Mouse (Mus musculus): ENCODE data around the gene Hist1h4f. TPM values are rescaled to one million over a fixed set of nuclear protein-coding genes. Genes with fewer than 3 reads are reported as not detected.

The Hist1h4f gene
- polyA plus RNA-seq, 1 experiment from 2014 or later, result 2.7 TPM

GRCm38 (mm10) chr13:23556906-23557305 is 5.5 kb upstream of the Hist1h4f start:
- no peak for ATAC-seq (ENCODE audit: insufficient read depth)
- H3K4me1 ChIP-seq (ENCODE audit: insufficient read depth), result peaks cover 8% of the 10 kb centered on the region
- WGBS, result 69% methylated on average over 3 of the region's 3 CpGs
- peak overlapping the region; percentile 85 for H3K4me2 ChIP-seq
- H3K27me3 ChIP-seq (ENCODE audit: insufficient read depth, low read length), result no peaks in the 10 kb centered on the region
- no peak for DNase-seq
- 0 out of 2 replicates have a peak overlapping the region, but pooled peaks have one; percentile 17 for H3K9ac ChIP-seq
- H3K27ac ChIP-seq (ENCODE audit: low read depth), result peak overlapping the region; percentile 100
- H3K9me3 ChIP-seq (ENCODE audit: low read depth, low read length), result no peaks in the 10 kb centered on the region
- H3K4me3 ChIP-seq (ENCODE audit: low read depth, low read length), result peak overlapping the region; percentile 50; the same call in 1 of the 2 replicates
- no peaks in the 10 kb centered on the region for H3K36me3 ChIP-seq (ENCODE audit: insufficient read depth)
- no peak for TF ChIP-seq CTCF (IDR thresholded peaks at IDR 0.05; ENCODE audit: low read depth)

GRCm38 (mm10) chr13:23555839-23556416 is 4.5 kb upstream of the Hist1h4f start:
- peak; percentile 77 for ATAC-seq (ENCODE audit: insufficient read depth)

GRCm38 (mm10) chr13:23554925-23555838 is 3.7 kb upstream of the Hist1h4f start:
- Histone ChIP-seq H3K4me3 (ENCODE audit: low read depth, low read length) (peak overlapping the region; percentile 50), H3K4me1 (ENCODE audit: insufficient read depth) (peaks cover 8% of the 10 kb centered on the region), H3K27me3 (ENCODE audit: insufficient read depth, low read length) (no peaks in the 10 kb centered on the region), H3K4me2 (peak overlapping the region; percentile 85), H3K36me3 (ENCODE audit: insufficient read depth) (no peaks in the 10 kb centered on the region), H3K9ac (peak overlapping the region; percentile 97), H3K9me3 (ENCODE audit: low read depth, low read length) (no peaks in the 10 kb centered on the region), H3K27ac (ENCODE audit: low read depth) (peak overlapping the region; percentile 100)
- DNase-seq (peak; percentile 96), ATAC-seq (ENCODE audit: insufficient read depth) (peak; percentile 89)
- WGBS, result under 1% methylated on average over 54 of the region's 54 CpGs
- TF ChIP-seq CTCF (IDR thresholded peaks at IDR 0.05; ENCODE audit: low read depth), result no peak

More at GRCm38 (mm10) chr13:23555839-23556416, 4.5 kb upstream of the Hist1h4f start:
- Histone ChIP-seq H3K27me3 (ENCODE audit: insufficient read depth, low read length) (no peaks in the 10 kb centered on the region), H3K4me3 (ENCODE audit: low read depth, low read length) (peak overlapping the region; percentile 50), H3K9me3 (ENCODE audit: low read depth, low read length) (no peaks in the 10 kb centered on the region), H3K4me2 (peak overlapping the region; percentile 85), H3K36me3 (ENCODE audit: insufficient read depth) (no peaks in the 10 kb centered on the region), H3K9ac (peak overlapping the region; percentile 97), H3K27ac (ENCODE audit: low read depth) (peak overlapping the region; percentile 100), H3K4me1 (ENCODE audit: insufficient read depth) (peaks cover 8% of the 10 kb centered on the region)
- DNase-seq, result peak; percentile 97
- TF ChIP-seq CTCF (IDR thresholded peaks at IDR 0.05; ENCODE audit: low read depth), result no peak
- WGBS, result under 1% methylated on average over 18 of the region's 18 CpGs

- Histone ChIP-seq H3K27me3 (ENCODE audit: insufficient read depth, low read length) (no peaks in the 10 kb centered on the region), H3K9ac (peak overlapping the region; percentile 97), H3K4me1 (ENCODE audit: insufficient read depth) (peaks cover 8% of the 10 kb centered on the region), H3K27ac (ENCODE audit: low read depth) (peak overlapping the region; percentile 100), H3K4me2 (peak overlapping the region; percentile 85), H3K4me3 (ENCODE audit: low read depth, low read length) (peak overlapping the region; percentile 50), H3K9me3 (ENCODE audit: low read depth, low read length) (no peaks in the 10 kb centered on the region), H3K36me3 (ENCODE audit: insufficient read depth) (no peaks in the 10 kb centered on the region)
- no peak for TF ChIP-seq CTCF (IDR thresholded peaks at IDR 0.05; ENCODE audit: low read depth)
- DNase-seq, result peak; percentile 51
- WGBS, result 16% methylated on average over 9 of the region's 9 CpGs
- ATAC-seq (ENCODE audit: insufficient read depth), result no peak
These were observed 2.9 kb upstream of the Hist1h4f start for GRCm38 (mm10) chr13:23554393-23554792.

GRCm38 (mm10) chr13:23552962-23553361 is 1.5 kb upstream of the Hist1h4f start, which contains the start of gene Hist1h1d:
TSS of gene Hist1h1d (plus strand) at chr13:23553262.
- ATAC-seq (ENCODE audit: insufficient read depth), result no peak
- H3K9me3 ChIP-seq (ENCODE audit: low read depth, low read length), result no peaks in the 10 kb centered on the region
- H3K36me3 ChIP-seq (ENCODE audit: insufficient read depth), result no peaks in the 10 kb centered on the region
- no peak for TF ChIP-seq CTCF (IDR thresholded peaks at IDR 0.05; ENCODE audit: low read depth)
- peak within 1 kb of the TSS; percentile 100 for H3K27ac ChIP-seq (ENCODE audit: low read depth)
- peak within 1 kb of the TSS; percentile 97 for H3K9ac ChIP-seq
- DNase-seq, result no peak
- H3K27me3 ChIP-seq (ENCODE audit: insufficient read depth, low read length), result no peaks in the 10 kb centered on the region
- peaks cover 8% of the 10 kb centered on the region for H3K4me1 ChIP-seq (ENCODE audit: insufficient read depth)
- H3K4me2 ChIP-seq, result peak within 1 kb of the TSS; percentile 85
- H3K4me3 ChIP-seq (ENCODE audit: low read depth, low read length), result 0 out of 2 replicates have a peak within 1 kb of the TSS, but pooled peaks have one; percentile 46

- TF ChIP-seq CTCF (IDR thresholded peaks at IDR 0.05; ENCODE audit: low read depth), result no peak
- H3K36me3 ChIP-seq (ENCODE audit: insufficient read depth), result no peaks in the 10 kb centered on the region
- H3K4me2 ChIP-seq, result peak overlapping the region; percentile 76
- peak overlapping the region; percentile 13 for H3K9ac ChIP-seq
- peak overlapping the region; percentile 98 for H3K27ac ChIP-seq (ENCODE audit: low read depth)
- DNase-seq, result no peak
- WGBS, result 38% methylated on average over 8 of the region's 8 CpGs
- H3K4me1 ChIP-seq (ENCODE audit: insufficient read depth), result peaks cover 8% of the 10 kb centered on the region
- no peaks in the 10 kb centered on the region for H3K9me3 ChIP-seq (ENCODE audit: low read depth, low read length)
- no peak for ATAC-seq (ENCODE audit: insufficient read depth)
- peak overlapping the region; percentile 46; the same call in 1 of the 2 replicates for H3K4me3 ChIP-seq (ENCODE audit: low read depth, low read length)
- H3K27me3 ChIP-seq (ENCODE audit: insufficient read depth, low read length), result no peaks in the 10 kb centered on the region
These were observed 775 bp upstream of the Hist1h4f start for GRCm38 (mm10) chr13:23551931-23552914.
